Mouse (Mus musculus): Measurements from ENCODE around the gene Stard13. TPM values are rescaled to one million over a fixed set of nuclear protein-coding genes. Genes with fewer than 3 reads are reported as not detected.
A peak's percentile ranks its signal among the peaks of the same experiment; 100 is the strongest.

Gene Stard13
- polyA plus RNA-seq, 1 experiment from 2014 or later, result 1.4 TPM

- Histone ChIP-seq H3K9me3 (replicated peaks; ENCODE audit: control insufficient read depth, low read length) (no peaks in the 10 kb centered on the region), H3K9ac (ENCODE audit: low read depth, low read length) (no peak overlapping the region), H3K27ac (ENCODE audit: low read depth, low read length) (no peak overlapping the region), H3K27me3 (ENCODE audit: control insufficient read depth, insufficient read depth, low read length) (no peaks in the 10 kb centered on the region), H3K4me2 (peak overlapping the region; percentile 37; the same call in 1 of the 2 replicates), H3K4me3 (ENCODE audit: low read depth, low read length) (no peak overlapping the region), H3K36me3 (ENCODE audit: control insufficient read depth, insufficient read depth, low read length) (no peaks in the 10 kb centered on the region), H3K4me1 (ENCODE audit: control insufficient read depth, insufficient read depth, low read length) (peaks cover 3% of the 10 kb centered on the region)
- no peak for ATAC-seq (replicated peaks; ENCODE audit: insufficient number of reproducible peaks, low FRiP score, low TSS enrichment)
- 49% methylated on average over 8 of the region's 8 CpGs for WGBS (ENCODE audit: insufficient replicate concordance)
These were observed 18.6 kb upstream of the Stard13 start for GRCm38 (mm10) chr5:151252213-151252612.

- WGBS (ENCODE audit: insufficient replicate concordance), result 62% methylated on average over 8 of the region's 8 CpGs
- H3K9ac ChIP-seq (ENCODE audit: low read depth, low read length), result no peak overlapping the region
- H3K27me3 ChIP-seq (ENCODE audit: control insufficient read depth, insufficient read depth, low read length), result no peaks in the 10 kb centered on the region
- H3K4me2 ChIP-seq, result no peak overlapping the region
- H3K9me3 ChIP-seq (replicated peaks; ENCODE audit: control insufficient read depth, low read length), result no peaks in the 10 kb centered on the region
- no peak overlapping the region for H3K4me3 ChIP-seq (ENCODE audit: low read depth, low read length)
- ATAC-seq (replicated peaks; ENCODE audit: insufficient number of reproducible peaks, low FRiP score, low TSS enrichment), result no peak
- H3K36me3 ChIP-seq (ENCODE audit: control insufficient read depth, insufficient read depth, low read length), result no peaks in the 10 kb centered on the region
- peaks cover 8% of the 10 kb centered on the region for H3K4me1 ChIP-seq (ENCODE audit: control insufficient read depth, insufficient read depth, low read length)
- H3K27ac ChIP-seq (ENCODE audit: low read depth, low read length), result no peak overlapping the region
These were observed 18.0 kb upstream of the Stard13 start for GRCm38 (mm10) chr5:151251656-151252055.

- Histone ChIP-seq H3K27me3 (ENCODE audit: control insufficient read depth, insufficient read depth, low read length) (no peaks in the 10 kb centered on the region), H3K4me3 (ENCODE audit: low read depth, low read length) (no peak overlapping the region), H3K27ac (ENCODE audit: low read depth, low read length) (no peak overlapping the region), H3K36me3 (ENCODE audit: control insufficient read depth, insufficient read depth, low read length) (no peaks in the 10 kb centered on the region), H3K4me2 (no peak overlapping the region), H3K9me3 (replicated peaks; ENCODE audit: control insufficient read depth, low read length) (no peaks in the 10 kb centered on the region), H3K4me1 (ENCODE audit: control insufficient read depth, insufficient read depth, low read length) (peaks cover 9% of the 10 kb centered on the region), H3K9ac (ENCODE audit: low read depth, low read length) (no peak overlapping the region)
- ATAC-seq (replicated peaks; ENCODE audit: insufficient number of reproducible peaks, low FRiP score, low TSS enrichment), result no peak
- 50% methylated on average over 10 of the region's 10 CpGs for WGBS (ENCODE audit: insufficient replicate concordance)
These were observed 15.3 kb upstream of the Stard13 start for GRCm38 (mm10) chr5:151248671-151249620.

GRCm38 (mm10) chr5:151248084-151248483 is 14.4 kb upstream of the Stard13 start:
- Histone ChIP-seq H3K4me2 (no peak overlapping the region), H3K36me3 (ENCODE audit: control insufficient read depth, insufficient read depth, low read length) (no peaks in the 10 kb centered on the region), H3K9ac (ENCODE audit: low read depth, low read length) (no peak overlapping the region), H3K4me3 (ENCODE audit: low read depth, low read length) (no peak overlapping the region), H3K27ac (ENCODE audit: low read depth, low read length) (no peak overlapping the region), H3K9me3 (replicated peaks; ENCODE audit: control insufficient read depth, low read length) (no peaks in the 10 kb centered on the region), H3K27me3 (ENCODE audit: control insufficient read depth, insufficient read depth, low read length) (no peaks in the 10 kb centered on the region), H3K4me1 (ENCODE audit: control insufficient read depth, insufficient read depth, low read length) (peaks cover 9% of the 10 kb centered on the region)
- ATAC-seq (replicated peaks; ENCODE audit: insufficient number of reproducible peaks, low FRiP score, low TSS enrichment), result no peak
- WGBS (ENCODE audit: insufficient replicate concordance), result 79% methylated on average over 2 of the region's 2 CpGs

GRCm38 (mm10) chr5:151247115-151247875 is 13.7 kb upstream of the Stard13 start:
- Histone ChIP-seq H3K4me2 (peak overlapping the region; percentile 33), H3K36me3 (ENCODE audit: control insufficient read depth, insufficient read depth, low read length) (no peaks in the 10 kb centered on the region), H3K4me1 (ENCODE audit: control insufficient read depth, insufficient read depth, low read length) (peaks cover 9% of the 10 kb centered on the region), H3K27ac (ENCODE audit: low read depth, low read length) (peak overlapping the region; percentile 51), H3K9ac (ENCODE audit: low read depth, low read length) (no peak overlapping the region), H3K4me3 (ENCODE audit: low read depth, low read length) (no peak overlapping the region), H3K9me3 (replicated peaks; ENCODE audit: control insufficient read depth, low read length) (no peaks in the 10 kb centered on the region), H3K27me3 (ENCODE audit: control insufficient read depth, insufficient read depth, low read length) (no peaks in the 10 kb centered on the region)
- 0 out of 2 replicates have a peak, but pooled peaks have one; percentile 29 for ATAC-seq (replicated peaks; ENCODE audit: insufficient number of reproducible peaks, low FRiP score, low TSS enrichment)
- 32% methylated on average over 11 of the region's 11 CpGs for WGBS (ENCODE audit: insufficient replicate concordance)

GRCm38 (mm10) chr5:151246287-151246686 is 12.7 kb upstream of the Stard13 start:
- no peak overlapping the region for H3K9ac ChIP-seq (ENCODE audit: low read depth, low read length)
- WGBS (ENCODE audit: insufficient replicate concordance), result 86% methylated on average over 2 of the region's 2 CpGs
- H3K36me3 ChIP-seq (ENCODE audit: control insufficient read depth, insufficient read depth, low read length), result no peaks in the 10 kb centered on the region
- H3K4me1 ChIP-seq (ENCODE audit: control insufficient read depth, insufficient read depth, low read length), result peaks cover 9% of the 10 kb centered on the region
- H3K4me2 ChIP-seq, result no peak overlapping the region
- no peak overlapping the region for H3K4me3 ChIP-seq (ENCODE audit: low read depth, low read length)
- no peaks in the 10 kb centered on the region for H3K9me3 ChIP-seq (replicated peaks; ENCODE audit: control insufficient read depth, low read length)
- no peak overlapping the region for H3K27ac ChIP-seq (ENCODE audit: low read depth, low read length)
- no peaks in the 10 kb centered on the region for H3K27me3 ChIP-seq (ENCODE audit: control insufficient read depth, insufficient read depth, low read length)
- ATAC-seq (replicated peaks; ENCODE audit: insufficient number of reproducible peaks, low FRiP score, low TSS enrichment), result no peak

- Histone ChIP-seq H3K4me1 (ENCODE audit: control insufficient read depth, insufficient read depth, low read length) (peaks cover 9% of the 10 kb centered on the region), H3K4me2 (no peak overlapping the region), H3K27me3 (ENCODE audit: control insufficient read depth, insufficient read depth, low read length) (no peaks in the 10 kb centered on the region), H3K27ac (ENCODE audit: low read depth, low read length) (no peak overlapping the region), H3K9ac (ENCODE audit: low read depth, low read length) (no peak overlapping the region), H3K36me3 (ENCODE audit: control insufficient read depth, insufficient read depth, low read length) (no peaks in the 10 kb centered on the region), H3K4me3 (ENCODE audit: low read depth, low read length) (no peak overlapping the region), H3K9me3 (replicated peaks; ENCODE audit: control insufficient read depth, low read length) (no peaks in the 10 kb centered on the region)
- 85% methylated on average over 5 of the region's 5 CpGs for WGBS (ENCODE audit: insufficient replicate concordance)
- no peak for ATAC-seq (replicated peaks; ENCODE audit: insufficient number of reproducible peaks, low FRiP score, low TSS enrichment)
These were observed 11.9 kb upstream of the Stard13 start for GRCm38 (mm10) chr5:151245571-151245970.

- no peak overlapping the region for H3K27ac ChIP-seq (ENCODE audit: low read depth, low read length)
- no peaks in the 10 kb centered on the region for H3K9me3 ChIP-seq (replicated peaks; ENCODE audit: control insufficient read depth, low read length)
- 72% methylated on average over 9 of the region's 9 CpGs for WGBS (ENCODE audit: insufficient replicate concordance)
- H3K36me3 ChIP-seq (ENCODE audit: control insufficient read depth, insufficient read depth, low read length), result no peaks in the 10 kb centered on the region
- H3K4me1 ChIP-seq (ENCODE audit: control insufficient read depth, insufficient read depth, low read length), result no peaks in the 10 kb centered on the region
- H3K4me3 ChIP-seq (ENCODE audit: low read depth, low read length), result no peak overlapping the region
- no peak overlapping the region for H3K4me2 ChIP-seq
- no peak for ATAC-seq (replicated peaks; ENCODE audit: insufficient number of reproducible peaks, low FRiP score, low TSS enrichment)
- 0 out of 2 replicates have a peak, but pooled peaks cover 3% of the 10 kb centered on the region for H3K27me3 ChIP-seq (ENCODE audit: control insufficient read depth, insufficient read depth, low read length)
- no peak overlapping the region for H3K9ac ChIP-seq (ENCODE audit: low read depth, low read length)
These were observed 5.1 kb upstream of the Stard13 start for GRCm38 (mm10) chr5:151238730-151239129.

Data from heart, embryonic 11.5 days (tissue).